Mouse (Mus musculus) right cerebral cortex, postnatal 14 days (tissue): Measurements from ENCODE around the gene Cbfa2t3.
A peak's percentile ranks its signal among the peaks of the same experiment; 100 is the strongest.

ENCODE experiments used
- DNase-seq: peaks from one replicate; pipeline ENCODE4 v3.0.0; 2022

Gene Cbfa2t3

DNA sequence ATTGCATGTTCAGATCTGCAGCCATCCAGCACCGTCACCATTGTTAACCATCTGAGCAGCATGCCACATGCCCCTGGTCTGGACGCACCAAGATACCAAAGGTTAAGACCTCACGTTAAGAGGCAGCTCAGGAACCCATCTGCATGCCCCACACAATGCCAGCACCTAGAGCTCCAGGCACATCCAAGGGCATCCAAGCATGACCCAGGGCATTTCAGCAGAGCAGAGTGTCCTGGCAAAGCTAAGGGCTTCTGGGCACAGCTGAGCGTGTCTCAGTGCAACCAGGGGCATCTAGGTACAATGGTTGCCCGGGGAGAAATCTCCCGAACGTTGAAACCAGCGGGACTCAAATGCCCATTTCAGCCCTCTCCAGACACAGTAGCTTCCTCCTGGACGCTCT, 98.2 kb downstream of the Cbfa2t3 start:
- no peak for DNase-seq

- no peak for DNase-seq
Measured at GRCm38 (mm10) chr8:122596031-122596430, 102.9 kb downstream of the Cbfa2t3 start.

DNA sequence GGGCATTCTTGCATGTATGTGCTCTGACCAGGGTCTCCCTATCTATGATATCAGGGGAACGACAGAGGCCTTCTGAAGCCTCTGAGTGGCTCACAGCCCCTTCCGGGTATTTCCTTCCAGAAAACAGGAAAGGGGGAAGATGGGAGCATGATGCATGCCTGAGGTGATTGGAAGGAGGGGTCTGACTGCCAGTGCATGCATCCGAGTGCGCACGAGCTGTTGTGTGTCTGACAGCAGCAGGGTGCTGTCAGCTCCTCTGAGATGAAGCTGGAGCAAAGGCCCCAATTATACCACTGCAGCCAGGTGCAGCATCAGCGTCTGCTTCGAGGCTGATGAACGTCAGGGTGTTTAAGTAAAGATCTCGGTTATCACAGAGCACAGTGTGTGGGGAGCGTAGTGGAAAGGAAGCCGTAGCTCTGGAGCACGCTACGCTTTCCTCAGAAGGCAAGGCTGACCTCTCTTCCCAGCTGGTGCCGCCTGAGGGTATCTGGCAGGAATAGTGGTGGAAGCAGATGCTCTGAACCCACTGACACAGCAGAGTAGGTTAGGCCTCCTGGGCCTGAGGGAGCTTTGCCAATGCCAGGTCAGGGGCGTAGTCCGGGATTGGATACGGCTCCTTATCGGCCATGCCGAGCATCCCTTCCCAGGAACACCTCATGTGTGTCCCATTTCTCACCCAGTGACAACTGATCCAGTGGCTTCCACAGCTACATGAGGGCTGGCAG, 105.0 kb downstream of the Cbfa2t3 start:
- DNase-seq, result no peak

DNA sequence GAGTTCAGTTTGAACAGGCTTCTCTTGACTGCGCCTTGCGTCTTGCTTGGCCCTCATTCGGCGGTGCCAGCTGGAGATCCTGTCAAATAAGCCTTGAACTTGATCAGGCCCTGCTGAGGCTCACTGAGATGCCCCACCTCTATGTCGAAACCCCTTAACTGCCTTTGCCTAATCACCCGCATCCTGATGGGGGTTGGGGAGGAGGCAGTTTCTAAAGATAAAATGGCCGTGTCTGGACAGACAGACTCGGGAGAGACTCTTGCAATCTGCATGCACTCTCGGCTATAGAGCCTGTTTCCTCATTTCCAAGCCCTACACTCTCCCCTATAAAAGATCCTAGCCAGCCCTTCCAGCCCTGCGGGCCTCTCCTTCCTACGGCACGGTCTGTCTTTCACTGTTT, 105.7 kb downstream of the Cbfa2t3 start:
- no peak for DNase-seq

- DNase-seq, result no peak
Measured at GRCm38 (mm10) chr8:122586749-122587148, 112.2 kb downstream of the Cbfa2t3 start.

- no peak for DNase-seq
Measured at GRCm38 (mm10) chr8:122586171-122586570, 112.7 kb downstream of the Cbfa2t3 start.

- DNase-seq, result no peak
Measured at GRCm38 (mm10) chr8:122585411-122585891, 113.5 kb downstream of the Cbfa2t3 start.

- DNase-seq, result no peak
Measured at GRCm38 (mm10) chr8:122584981-122585380, 113.9 kb downstream of the Cbfa2t3 start.

DNA sequence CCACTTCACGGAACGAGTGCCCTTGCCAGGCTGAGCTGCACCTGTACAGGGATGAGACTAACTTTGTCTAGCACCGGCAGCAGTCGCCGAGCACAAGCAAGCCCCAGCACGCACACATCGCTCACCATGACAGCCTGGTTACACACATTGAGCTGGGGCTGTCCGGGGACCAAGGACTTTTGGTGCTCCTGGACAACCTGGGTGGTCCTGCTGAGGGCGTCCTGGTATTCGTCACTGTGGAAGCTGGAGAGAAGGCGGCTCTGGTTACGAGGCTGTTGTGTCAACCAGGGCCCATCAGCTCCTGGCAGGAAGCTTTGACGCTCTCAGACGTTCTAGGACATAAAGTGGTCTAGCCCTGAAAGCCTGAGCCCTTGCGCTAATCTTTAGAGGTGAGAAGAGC, 118.0 kb downstream of the Cbfa2t3 start:
- no peak for DNase-seq

GRCm38 (mm10) chr8:122579196-122579595, 119.7 kb downstream of the Cbfa2t3 start:
- DNase-seq, result no peak

DNA sequence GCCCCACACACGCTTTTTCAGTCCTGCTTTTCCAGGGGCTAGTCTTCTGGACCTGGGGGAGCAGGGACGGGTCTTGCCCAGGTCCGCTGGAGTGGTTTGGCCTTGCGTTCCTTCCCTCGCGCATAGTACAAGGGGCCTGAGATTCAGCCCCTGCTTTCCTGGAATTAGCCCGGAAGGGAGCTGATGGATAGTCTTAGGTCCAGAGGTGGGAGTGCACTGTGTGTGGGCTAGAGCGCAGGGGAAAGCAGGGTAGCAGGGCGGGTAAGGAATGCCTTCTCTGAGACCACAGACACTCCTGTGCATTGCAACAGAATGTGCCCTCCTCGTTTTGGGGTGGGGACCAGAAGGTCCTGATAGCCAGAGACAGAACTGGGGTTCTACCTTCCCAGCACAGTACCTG, 121.8 kb downstream of the Cbfa2t3 start:
- no peak for DNase-seq

GRCm38 (mm10) chr8:122576648-122577022, 122.3 kb downstream of the Cbfa2t3 start, which contains the start of gene Aprt:
Aprt (minus strand) TSS chr8:122576909.
- DNase-seq, result peak; percentile 91

DNA sequence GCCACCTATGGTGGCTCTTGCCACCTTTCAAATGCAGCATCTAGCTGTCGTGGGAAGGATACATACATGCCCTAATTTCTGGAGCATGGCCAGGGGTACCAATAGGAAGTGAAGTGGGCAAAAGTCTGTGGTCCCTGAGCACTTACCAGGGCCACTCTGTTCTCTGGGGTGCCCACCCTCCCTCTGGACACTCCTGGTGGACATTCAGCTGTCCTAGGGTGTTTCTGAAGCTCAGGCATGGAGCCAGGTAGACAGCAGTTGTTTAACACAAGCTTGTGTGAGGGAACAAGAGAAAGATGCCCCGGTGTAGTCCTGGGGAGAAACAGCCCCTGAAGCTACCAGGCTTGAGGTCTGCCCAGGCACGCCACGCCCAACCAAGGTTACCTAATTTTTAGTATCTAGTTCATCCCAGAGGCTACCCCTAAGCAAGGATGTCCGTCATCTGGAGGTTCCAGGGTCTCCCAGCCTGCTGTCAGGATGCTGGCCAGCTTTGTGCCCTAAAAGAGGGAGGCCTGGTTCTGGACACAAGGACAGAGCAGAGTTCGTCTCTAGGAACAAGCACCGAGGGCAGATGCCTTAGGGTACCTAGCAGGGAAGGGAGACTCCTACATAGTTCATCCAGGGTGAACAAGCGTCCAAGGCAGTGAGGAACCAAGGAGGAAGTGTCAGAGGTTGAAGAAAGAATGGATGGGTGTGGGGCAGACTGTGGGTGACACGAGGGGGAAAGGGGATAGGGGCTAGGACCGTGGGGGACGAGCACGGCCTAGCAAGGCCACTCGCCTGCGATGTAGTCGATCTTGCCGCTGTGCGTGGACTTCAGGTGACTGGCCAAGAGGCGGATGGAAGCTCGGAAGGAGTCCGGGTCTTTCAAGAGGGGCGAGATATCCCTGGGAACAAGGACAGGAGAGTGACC, 122.9 kb downstream of the Cbfa2t3 start:
- DNase-seq, result no peak

GRCm38 (mm10) chr8:122575286-122575685, 123.6 kb downstream of the Cbfa2t3 start:
- no peak for DNase-seq
